Mouse (Mus musculus): ENCODE results near the gene E2f6.

DNA sequence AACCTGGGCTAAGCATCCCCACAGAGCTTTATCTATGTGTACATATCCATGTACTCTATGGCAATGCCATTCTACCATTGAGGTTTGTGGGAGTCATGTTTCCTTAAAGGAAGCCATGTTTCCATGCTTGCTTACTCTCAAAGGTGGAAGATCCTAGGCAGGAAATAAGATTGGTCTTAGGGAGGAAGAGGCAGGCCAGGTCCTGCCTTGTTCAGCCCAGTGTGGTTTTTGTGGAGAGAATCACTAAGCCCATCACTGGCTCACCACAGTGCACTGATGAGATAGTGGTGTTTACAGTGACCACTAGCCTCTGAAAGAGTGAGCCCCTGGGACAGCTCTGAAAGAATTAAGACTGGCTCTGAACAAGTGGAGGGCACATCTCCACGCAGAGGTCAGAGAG is 68.6 kb downstream of the E2f6 start:
- TF ChIP-seq CTCF (IDR thresholded peaks at IDR 0.05; ENCODE audit: low read depth, low read length) (no peak), POLR2A (IDR thresholded peaks at IDR 0.05; ENCODE audit: extremely low read depth, insufficient read depth, low read length) (no peak)
